ENCODE assay signal across 14 mouse cellular contexts in the genomic region with DNA sequence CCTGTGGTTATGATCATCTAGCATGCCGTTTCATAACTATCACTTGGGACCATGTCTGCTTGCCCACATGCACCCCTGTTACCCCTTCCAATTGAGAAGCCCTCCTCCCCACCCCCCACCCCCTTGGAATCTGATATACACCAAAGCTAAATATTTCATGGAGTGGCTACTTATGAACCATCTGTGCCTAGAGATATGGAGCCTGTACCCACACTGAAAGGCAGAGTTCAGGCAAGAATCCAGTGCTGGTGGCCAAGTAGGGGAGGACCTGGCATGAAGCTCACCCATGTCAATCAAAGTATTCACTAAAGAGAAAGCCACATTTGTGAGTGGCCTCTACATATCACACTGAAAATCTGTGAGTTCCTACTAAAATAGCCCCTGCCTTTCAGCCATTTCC. TPM values are rescaled to one million over a fixed set of nuclear protein-coding genes. Genes with fewer than 3 reads are reported as not detected.
DNase-seq lines count a peak whose midpoint lies in the region; ATAC-seq and TF ChIP-seq lines count a peak whose summit lies in the region.
"Had no signal": no experiment of that assay in that cellular context is flagged by ENCODE, and none has a peak within 500 bp of the region (broad histone marks: within the 10 kb centered on the region; RNA-seq: fewer than 3 reads in every experiment).

No protein-coding gene starts in this region.

- no peak for TF ChIP-seq POLR2A in embryonic fibroblast, embryonic 13.5 days (IDR thresholded peaks at IDR 0.05; ENCODE audit: low read depth, low read length)

- no peak overlapping the region for H3K4me2 ChIP-seq in lung, embryonic 14.5 days
- H3K4me2 ChIP-seq: limb, embryonic 13.5 days had no signal

- WGBS in lung, embryonic 14.5 days, result 24% methylated on average over 1 of the region's 1 CpGs

- no peaks in the 10 kb centered on the region for H3K27me3 ChIP-seq in lung, embryonic 14.5 days (ENCODE audit: insufficient read depth, low read length)
- H3K27me3 ChIP-seq: limb, embryonic 13.5 days had no signal

- TF ChIP-seq CTCF in gastrocnemius, adult 2 months (IDR thresholded peaks at IDR 0.05), result no peak
- no peak for TF ChIP-seq CTCF in lung, embryonic 14.5 days (IDR thresholded peaks at IDR 0.05; ENCODE audit: low read depth)
- no peak for TF ChIP-seq CTCF in embryonic fibroblast, embryonic 13.5 days (IDR thresholded peaks at IDR 0.05; ENCODE audit: borderline replicate concordance, insufficient read depth, low read length)

- H3K9me3 ChIP-seq in lung, embryonic 14.5 days (ENCODE audit: low read depth, low read length), result no peaks in the 10 kb centered on the region
- H3K9me3 ChIP-seq: limb, embryonic 13.5 days had no signal

- intact Hi-C loops in gastrocnemius, adult 2 months (cut with DNase I), result no loop called here
- intact Hi-C loops in gastrocnemius, postnatal 14 days (cut with DNase I; ENCODE audit: low total_unique reads), result no loop called here

- no peak for DNase-seq in gastrocnemius, adult 2 months
- DNase-seq in gastrocnemius, adult 18-20 months (ENCODE audit: low spot score), result no peak
- peak; percentile 9 for DNase-seq in lung, embryonic 14.5 days
- DNase-seq in lung, postnatal 36 days, result no peak
- no peak for DNase-seq in layer of hippocampus, adult 11-12 months (ENCODE audit: low spot score)
- no peak for DNase-seq in gastrocnemius, postnatal 14 days
- DNase-seq: cerebellum, postnatal 25 days; spleen, adult 18-20 months had no signal

- H3K36me3 ChIP-seq in lung, embryonic 14.5 days (ENCODE audit: insufficient read depth), result no peaks in the 10 kb centered on the region
- H3K36me3 ChIP-seq: limb, embryonic 13.5 days had no signal

- no peak overlapping the region for H3K9ac ChIP-seq in lung, embryonic 14.5 days
- H3K9ac ChIP-seq: limb, embryonic 13.5 days had no signal

- H3K4me3 ChIP-seq in gastrocnemius, adult 2 months, result no peak overlapping the region
- H3K4me3 ChIP-seq in lung, embryonic 14.5 days (ENCODE audit: low read depth, low read length), result no peak overlapping the region
- H3K4me3 ChIP-seq in embryonic fibroblast, embryonic 13.5 days (ENCODE audit: insufficient read depth, low read length), result no peak overlapping the region
- H3K4me3 ChIP-seq: limb, embryonic 13.5 days had no signal

- H3K27ac ChIP-seq in gastrocnemius, adult 2 months, result peak overlapping the region; percentile 51
- 0 out of 2 replicates have a peak overlapping the region, but pooled peaks have one; percentile 11 for H3K27ac ChIP-seq in lung, embryonic 14.5 days (ENCODE audit: low read depth)
- peak overlapping the region; percentile 44; the same call in 1 of the 2 replicates for H3K27ac ChIP-seq in embryonic fibroblast, embryonic 13.5 days (ENCODE audit: insufficient read depth, low read length)
- H3K27ac ChIP-seq: kidney, postnatal 0 days; limb, embryonic 13.5 days had no signal

- peaks cover 15% of the 10 kb centered on the region for H3K4me1 ChIP-seq in lung, embryonic 14.5 days (ENCODE audit: insufficient read depth)
- peaks cover 7% of the 10 kb centered on the region for H3K4me1 ChIP-seq in embryonic fibroblast, embryonic 13.5 days (ENCODE audit: control insufficient read depth, insufficient read depth, low read length)
- H3K4me1 ChIP-seq: limb, embryonic 13.5 days had no signal

- ATAC-seq in lung, embryonic 14.5 days (ENCODE audit: insufficient read depth), result no peak

RNA-seq across cellular contexts. Expression of gene BC017158, which starts 11.8 kb away (rescaled TPM):
- total RNA-seq in gastrocnemius, adult 2 months (2021), result 1 to 10 TPM; 2.3 to 3.7 TPM
- 1 to 10 TPM; 2.2 to 2.7 TPM for total RNA-seq in gastrocnemius, adult 18-20 months (2021)
- polyA plus RNA-seq in lung, embryonic 14.5 days (2014; fragmentation: Nextera tagmentation; extraction: Ambion mirVana), result 38.6 and 40.4 TPM in 2 replicates
- polyA plus RNA-seq in embryonic fibroblast, embryonic 13.5 days (2011; ENCODE audit: insufficient read length, low read depth, missing spikeins), result 17.9 and 21.1 TPM in 2 replicates
- total RNA-seq in gastrocnemius, postnatal 14 days (2021), result 1 to 10 TPM; 4.7 to 5.6 TPM

RNA-seq across cellular contexts. Expression of gene Slc5a2, which starts 44.3 kb away (rescaled TPM):
- total RNA-seq in gastrocnemius, adult 2 months (2021), result not detected
- total RNA-seq in gastrocnemius, adult 18-20 months (2021), result under 1 TPM in 1 of 2 experiments, not detected in 1; 0.39 TPM
- 0.37 TPM in 1 of 2 replicates, not detected in the other for polyA plus RNA-seq in lung, embryonic 14.5 days (2014; fragmentation: Nextera tagmentation; extraction: Ambion mirVana)
- not detected in 2 replicates for polyA plus RNA-seq in embryonic fibroblast, embryonic 13.5 days (2011; ENCODE audit: insufficient read length, low read depth, missing spikeins)
- not detected for total RNA-seq in gastrocnemius, postnatal 14 days (2021)
- total RNA-seq: gastrocnemius, postnatal 4 days; heart, postnatal 4 days; layer of hippocampus, postnatal 14 days had no signal
